ENCODE assay signal across 28 mouse cellular contexts in the genomic region with DNA sequence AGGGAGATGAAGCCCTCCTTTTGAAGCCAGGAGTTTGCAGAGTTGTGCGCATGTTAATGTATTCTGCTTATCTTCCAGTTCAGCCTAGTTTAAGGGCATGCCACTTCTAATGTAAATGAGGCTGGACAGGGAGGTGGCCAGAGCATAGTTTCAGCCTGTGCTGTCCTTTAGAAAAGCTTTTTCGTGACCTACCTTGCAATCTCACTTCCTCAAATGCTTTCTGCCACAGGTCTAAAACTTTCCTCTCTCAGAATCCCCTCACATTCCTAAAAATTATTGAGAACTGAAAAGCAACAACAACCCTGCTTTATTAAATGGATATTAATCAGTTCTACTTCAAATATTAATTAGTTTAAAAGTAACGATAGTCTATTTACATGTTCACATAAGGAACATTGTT.
"Had no signal": no experiment of that assay in that cellular context is flagged by ENCODE, and none has a peak within 500 bp of the region (broad histone marks: within the 10 kb centered on the region; RNA-seq: fewer than 3 reads in every experiment).

No protein-coding gene starts in this region.

- H3K9ac ChIP-seq: embryonic facial prominence, embryonic 12.5 days; embryonic facial prominence, embryonic 13.5 days; embryonic facial prominence, embryonic 15.5 days; forebrain, embryonic 12.5 days; forebrain, embryonic 13.5 days; forebrain, embryonic 15.5 days; forebrain, postnatal 0 days had no signal

- H3K9me3 ChIP-seq: embryonic facial prominence, embryonic 10.5 days; embryonic facial prominence, embryonic 12.5 days; embryonic facial prominence, embryonic 13.5 days; embryonic facial prominence, embryonic 15.5 days; forebrain, embryonic 10.5 days; forebrain, embryonic 12.5 days; forebrain, embryonic 13.5 days; forebrain, embryonic 15.5 days; heart, embryonic 10.5 days had no signal

- H3K4me3 ChIP-seq: embryonic facial prominence, embryonic 10.5 days; embryonic facial prominence, embryonic 12.5 days; embryonic facial prominence, embryonic 13.5 days; embryonic facial prominence, embryonic 15.5 days; erythroblast, embryonic 14.5 days; forebrain, embryonic 10.5 days; forebrain, embryonic 12.5 days; forebrain, embryonic 13.5 days; forebrain, embryonic 15.5 days; gastrocnemius, adult 2 months; heart, adult 2 months; heart, embryonic 10.5 days had no signal

- DNase-seq: cerebellum, adult 9-10 months; cerebellum, adult 9-11 months; cerebellum, postnatal 10 days; cerebellum, postnatal 14 days; cerebellum, postnatal 25 days; cerebellum, postnatal 36 days; embryo, embryonic 11 days; forebrain, postnatal 0 days; gastrocnemius, adult 2 months; gastrocnemius, postnatal 10 days; gastrocnemius, postnatal 14 days; gastrocnemius, postnatal 25 days; gastrocnemius, postnatal 36 days; heart, adult 11 months; heart, adult 18-20 months; heart, adult 2 months had no signal

- H3K4me1 ChIP-seq: embryonic facial prominence, embryonic 10.5 days; embryonic facial prominence, embryonic 12.5 days; embryonic facial prominence, embryonic 13.5 days; embryonic facial prominence, embryonic 15.5 days; forebrain, embryonic 10.5 days; forebrain, embryonic 12.5 days; forebrain, embryonic 13.5 days; forebrain, embryonic 15.5 days; heart, embryonic 10.5 days had no signal

- H3K36me3 ChIP-seq: embryonic facial prominence, embryonic 10.5 days; embryonic facial prominence, embryonic 12.5 days; embryonic facial prominence, embryonic 13.5 days; embryonic facial prominence, embryonic 15.5 days; forebrain, embryonic 10.5 days; forebrain, embryonic 12.5 days; forebrain, embryonic 15.5 days; heart, embryonic 10.5 days had no signal

- H3K27ac ChIP-seq: embryonic facial prominence, embryonic 10.5 days; embryonic facial prominence, embryonic 12.5 days; embryonic facial prominence, embryonic 13.5 days; embryonic facial prominence, embryonic 15.5 days; forebrain, embryonic 10.5 days; forebrain, embryonic 12.5 days; forebrain, embryonic 13.5 days; forebrain, embryonic 15.5 days; gastrocnemius, adult 2 months; heart, adult 2 months; heart, embryonic 10.5 days had no signal

- H3K4me2 ChIP-seq: embryonic facial prominence, embryonic 12.5 days; embryonic facial prominence, embryonic 13.5 days; embryonic facial prominence, embryonic 15.5 days; forebrain, embryonic 12.5 days; forebrain, embryonic 13.5 days; forebrain, embryonic 15.5 days had no signal

- ATAC-seq: forebrain, embryonic 13.5 days; forebrain, embryonic 14.5 days; forebrain, embryonic 15.5 days; forebrain, embryonic 16.5 days; forebrain, postnatal 0 days had no signal

- H3K27me3 ChIP-seq: embryonic facial prominence, embryonic 12.5 days; embryonic facial prominence, embryonic 13.5 days; embryonic facial prominence, embryonic 15.5 days; forebrain, embryonic 12.5 days; forebrain, embryonic 13.5 days; forebrain, embryonic 15.5 days had no signal
